Mouse (Mus musculus) MN1 (cell line): ENCODE data around the gene Olfr1289.

Source experiments
- DNase-seq: peaks from one replicate; pipeline ENCODE4 v3.0.0-alpha.2; 2016; ENCODE audit warnings: low spot score

Olfr1289 gene

DNA sequence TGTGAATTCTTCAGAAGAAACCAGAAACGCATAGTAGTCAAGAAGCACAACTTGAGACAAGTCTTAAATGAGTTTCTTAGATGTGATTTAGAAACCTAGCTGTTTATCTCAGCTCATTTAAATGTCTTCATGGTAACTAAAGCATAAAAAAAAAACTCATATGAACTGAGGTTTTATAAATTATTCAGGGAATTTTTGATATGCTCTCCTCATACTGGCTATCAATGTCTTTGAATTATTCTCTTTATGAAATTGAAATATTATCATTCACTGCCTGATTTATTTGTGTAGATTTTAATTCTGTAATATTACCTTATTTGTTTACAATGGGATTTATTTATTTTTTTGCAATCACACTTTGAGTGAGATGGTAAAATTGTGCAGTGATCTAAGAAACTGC lies at the start of gene Olfr1289:
Olfr1289 (plus strand) TSS at position 301 of the 400 bp plus-strand sequence.
- DNase-seq = no peak

DNA sequence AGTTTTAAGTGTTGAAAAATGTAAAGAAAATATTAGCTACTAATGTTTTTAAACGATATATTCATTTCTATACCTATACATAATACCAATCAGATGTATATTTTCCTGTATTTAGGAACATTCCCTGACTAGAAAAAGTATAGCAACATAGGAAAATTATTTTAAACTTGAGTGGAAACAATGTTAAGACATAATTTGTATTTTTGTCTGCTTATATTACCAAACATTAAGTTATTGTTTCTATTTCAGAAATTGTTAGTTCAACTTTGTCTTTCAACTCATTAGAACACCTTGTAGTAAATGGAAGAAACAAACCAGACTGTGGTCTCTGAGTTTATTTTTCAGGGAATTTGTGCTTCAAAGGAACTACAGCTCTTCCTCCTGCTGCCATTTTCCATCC lies 31.8 kb upstream of the Olfr1289 start, which contains the start of gene Olfr1287:
Olfr1287 (plus strand) TSS at position 301 of the 400 bp plus-strand sequence.
- no peak for DNase-seq

DNA sequence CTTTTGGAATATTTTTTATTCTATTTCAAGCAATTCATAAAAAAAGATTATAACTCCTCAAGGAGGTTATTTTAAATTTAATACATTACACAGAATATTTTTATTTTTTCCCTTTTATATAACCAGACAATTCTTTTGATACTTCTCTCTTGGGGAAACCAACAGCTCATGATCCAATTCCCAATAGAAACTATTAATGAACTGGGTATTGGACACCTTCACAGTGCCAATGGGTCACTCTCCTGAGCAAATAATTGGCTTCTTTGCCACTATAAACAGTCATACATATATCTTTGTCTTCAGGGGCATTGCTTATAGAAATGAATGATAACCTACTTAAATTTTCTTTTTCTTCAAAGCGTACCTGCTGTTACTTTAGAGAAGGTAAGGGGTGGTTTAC lies 6.8 kb upstream of the Olfr1289 start, which contains the start of gene Olfr1288:
Olfr1288 (plus strand) TSS at position 301 of the 400 bp plus-strand sequence.
- DNase-seq = no peak

DNA sequence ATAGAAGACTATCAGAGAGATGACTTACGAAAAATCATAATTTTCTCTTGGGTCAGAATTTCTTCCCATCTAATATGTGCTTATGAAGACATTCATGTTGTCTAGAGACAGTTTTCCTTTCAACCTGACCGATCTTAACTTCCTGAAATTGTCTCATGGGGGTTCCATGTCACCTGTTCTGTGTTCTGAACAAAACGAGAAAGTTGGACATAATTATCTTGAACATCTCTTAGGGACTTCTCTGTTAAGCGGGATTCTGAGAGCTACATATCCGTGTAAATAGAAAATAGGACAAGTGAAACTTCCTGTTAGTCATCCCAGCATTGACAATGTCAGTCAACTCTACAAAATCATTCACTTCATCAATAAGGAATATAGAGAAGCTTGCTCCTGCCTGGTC lies 13.1 kb downstream of the Olfr1289 start, which contains the start of gene Olfr1290:
Olfr1290 (minus strand) TSS at position 101 of the 400 bp plus-strand sequence.
- no peak for DNase-seq

DNA sequence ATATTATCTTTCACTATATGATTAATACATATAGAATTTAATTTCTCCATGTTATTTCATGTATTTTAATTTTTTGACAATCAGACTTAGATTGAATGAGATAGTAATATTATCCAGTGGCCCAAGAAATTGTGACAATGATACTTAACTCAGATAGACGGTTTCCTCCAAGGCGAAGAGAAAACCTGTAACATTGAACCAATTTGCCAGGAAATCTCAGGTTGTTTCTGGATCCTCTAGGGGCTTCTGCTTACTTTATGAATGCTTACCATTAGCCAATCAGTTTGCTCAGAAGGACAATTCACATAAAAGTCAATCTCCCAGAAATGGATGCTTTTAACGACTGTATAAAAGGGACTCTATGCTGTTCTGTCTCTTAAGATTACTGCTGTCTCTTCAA lies 16.3 kb downstream of the Olfr1289 start, which contains the start of gene Olfr1291-ps1:
Olfr1291-ps1 (plus strand) TSS at position 301 of the 400 bp plus-strand sequence.
- no peak for DNase-seq

DNA sequence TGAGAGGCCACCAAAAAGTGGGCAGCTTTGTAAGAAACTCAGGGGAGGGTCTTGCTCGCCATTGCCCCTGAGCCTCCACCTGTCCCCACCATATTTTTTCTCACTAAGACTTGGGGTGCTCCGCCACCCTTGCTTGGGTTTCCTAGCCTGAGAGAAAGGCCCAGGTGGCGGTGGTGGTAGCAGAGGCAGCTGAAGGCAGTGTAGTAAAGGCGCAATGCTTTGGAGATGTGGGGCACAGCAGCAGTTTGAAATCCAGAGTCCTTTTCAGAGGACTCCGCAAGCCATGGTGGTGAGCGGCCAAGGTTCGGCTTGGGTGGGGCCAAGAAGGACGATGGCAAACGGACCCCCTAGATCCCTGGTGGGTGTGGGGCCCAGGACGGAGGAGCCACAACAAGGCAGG lies 36.8 kb downstream of the Olfr1289 start:
- no peak for DNase-seq

DNA sequence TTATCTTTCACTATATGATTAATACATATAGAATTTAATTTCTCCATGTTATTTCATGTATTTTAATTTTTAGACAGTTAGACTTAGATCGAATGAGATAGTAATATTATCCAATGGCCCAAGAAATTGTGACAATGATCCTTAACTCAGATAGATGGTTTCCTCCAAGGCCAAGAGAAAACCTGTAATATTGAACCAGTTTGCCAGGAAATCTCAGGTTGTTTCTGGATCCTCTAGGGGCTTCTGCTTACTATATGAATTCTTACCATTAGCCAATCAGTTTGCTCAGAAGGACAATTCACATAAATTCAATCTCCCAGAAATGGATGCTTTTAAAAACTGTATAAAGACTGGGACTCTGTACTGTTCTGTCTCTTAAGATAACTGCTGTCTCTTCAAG lies 44.3 kb downstream of the Olfr1289 start, which contains the start of gene Olfr1293-ps:
Olfr1293-ps (plus strand) TSS at position 301 of the 400 bp plus-strand sequence.
- no peak for DNase-seq
